ENCODE assay signal across 24 mouse cellular contexts in genomic region chr4:95747415-95748202, GRCm38 (mm10).
DNase-seq lines count a peak whose midpoint lies in the region; ATAC-seq and TF ChIP-seq lines count a peak whose summit lies in the region.
"Had no signal": no experiment of that assay in that cellular context is flagged by ENCODE, and none has a peak within 500 bp of the region (broad histone marks: within the 10 kb centered on the region; RNA-seq: fewer than 3 reads in every experiment).

No protein-coding gene starts in this region.

- no peak for DNase-seq in kidney, adult 2 months
- no peak for DNase-seq in kidney, postnatal 36 days
- peak; percentile 49 for DNase-seq in brain, embryonic 14.5 days (ENCODE audit: low read depth)
- peak; percentile 48 for DNase-seq in forelimb bud, embryonic 11.5 days (ENCODE audit: low read depth, low spot score)
- DNase-seq in embryo, embryonic 9.5 days (ENCODE audit: extremely low spot score), result no peak
- DNase-seq in hindbrain, embryonic 11.5 days (ENCODE audit: low spot score), result no peak
- DNase-seq: adrenal gland, adult 2 months; adrenal gland, postnatal 25 days; cerebellum, adult 2 months; cerebellum, postnatal 10 days; embryo, embryonic 11 days; gastrocnemius, postnatal 36 days; heart, postnatal 36 days had no signal

- no peaks in the 10 kb centered on the region for H3K36me3 ChIP-seq in kidney, adult 2 months (ENCODE audit: control insufficient read depth, insufficient read depth, low read length)
- no peaks in the 10 kb centered on the region for H3K36me3 ChIP-seq in limb, embryonic 13.5 days
- H3K36me3 ChIP-seq in hindbrain, embryonic 11.5 days (ENCODE audit: control insufficient read depth, insufficient read depth, low read length), result no peaks in the 10 kb centered on the region
- H3K36me3 ChIP-seq: embryonic facial prominence, embryonic 12.5 days; forebrain, embryonic 10.5 days; heart, embryonic 12.5 days; hindbrain, embryonic 12.5 days had no signal

- H3K9ac ChIP-seq in limb, embryonic 13.5 days, result no peak overlapping the region
- H3K9ac ChIP-seq in hindbrain, embryonic 11.5 days (ENCODE audit: low read depth, low read length), result no peak overlapping the region
- H3K9ac ChIP-seq: embryonic facial prominence, embryonic 12.5 days; heart, embryonic 12.5 days; hindbrain, embryonic 12.5 days had no signal

- no peak for TF ChIP-seq POLR2A in kidney, adult 2 months (IDR thresholded peaks at IDR 0.05; ENCODE audit: low read depth, low read length)
- TF ChIP-seq POLR2A in brain, embryonic 14.5 days (IDR thresholded peaks at IDR 0.05; ENCODE audit: borderline replicate concordance, extremely low read depth, insufficient read depth, insufficient read length, poor library complexity, severe bottlenecking), result no peak

- H3K4me1 ChIP-seq in kidney, adult 2 months (ENCODE audit: control insufficient read depth, insufficient read depth, low read length), result peaks cover 13% of the 10 kb centered on the region
- peaks cover 30% of the 10 kb centered on the region for H3K4me1 ChIP-seq in limb, embryonic 13.5 days
- no peaks in the 10 kb centered on the region for H3K4me1 ChIP-seq in hindbrain, embryonic 11.5 days (replicated peaks; ENCODE audit: control insufficient read depth, insufficient read depth, low read length)

- peak; percentile 64; the same call in 1 of the 2 replicates for ATAC-seq in limb, embryonic 13.5 days (ENCODE audit: low FRiP score, low read depth)
- ATAC-seq in hindbrain, embryonic 11.5 days (ENCODE audit: low FRiP score), result no peak
- ATAC-seq: activated CD4-positive, CD25-positive, alpha-beta regulatory T cell, adult 4 months; forebrain, embryonic 14.5 days; hindbrain, embryonic 16.5 days; inflammation-experienced regulatory T-cells, adult 6 months; Patski had no signal

- no peak for TF ChIP-seq CTCF in kidney, adult 2 months (conservative IDR thresholded peaks at IDR 0.05; ENCODE audit: insufficient read depth, insufficient read length, low read depth, low read length)
- no peak for TF ChIP-seq CTCF in brain, embryonic 14.5 days (IDR thresholded peaks at IDR 0.05; ENCODE audit: borderline replicate concordance, extremely low read depth, insufficient read depth, insufficient read length)

- WGBS in kidney, adult 2 months, result 74% methylated on average over 12 of the region's 12 CpGs
- 52% methylated on average over 12 of the region's 12 CpGs for WGBS in limb, embryonic 13.5 days
- 85% methylated on average over 12 of the region's 12 CpGs for WGBS in hindbrain, embryonic 11.5 days

- peak overlapping the region; percentile 3; the same call in 1 of the 2 replicates for H3K27ac ChIP-seq in kidney, adult 2 months (ENCODE audit: insufficient read depth, low read depth, low read length)
- peak overlapping the region; percentile 70 for H3K27ac ChIP-seq in limb, embryonic 13.5 days
- H3K27ac ChIP-seq in hindbrain, embryonic 11.5 days (ENCODE audit: low read depth, low read length), result no peak overlapping the region
- H3K27ac ChIP-seq: forebrain, embryonic 10.5 days; hindbrain, embryonic 12.5 days had no signal

- H3K4me2 ChIP-seq in limb, embryonic 13.5 days (replicated peaks), result no peak overlapping the region; the same call in 1 of the 2 replicates
- H3K4me2 ChIP-seq in hindbrain, embryonic 11.5 days (replicated peaks; ENCODE audit: low read depth, low read length), result no peak overlapping the region
- H3K4me2 ChIP-seq: embryonic facial prominence, embryonic 12.5 days; heart, embryonic 12.5 days; hindbrain, embryonic 12.5 days had no signal

- no peaks in the 10 kb centered on the region for H3K9me3 ChIP-seq in limb, embryonic 13.5 days
- no peaks in the 10 kb centered on the region for H3K9me3 ChIP-seq in hindbrain, embryonic 11.5 days (ENCODE audit: control insufficient read depth, low read length)
- H3K9me3 ChIP-seq: embryonic facial prominence, embryonic 12.5 days; forebrain, embryonic 10.5 days; heart, embryonic 12.5 days; hindbrain, embryonic 12.5 days had no signal

- H3K4me3 ChIP-seq in kidney, adult 2 months (ENCODE audit: insufficient read depth, low read depth, low read length), result no peak overlapping the region
- no peak overlapping the region for H3K4me3 ChIP-seq in limb, embryonic 13.5 days
- H3K4me3 ChIP-seq in hindbrain, embryonic 11.5 days (ENCODE audit: low read depth, low read length), result no peak overlapping the region
- H3K4me3 ChIP-seq: embryonic facial prominence, embryonic 12.5 days; forebrain, embryonic 10.5 days; heart, embryonic 12.5 days; hindbrain, embryonic 12.5 days had no signal

- H3K27me3 ChIP-seq in kidney, adult 2 months (replicated peaks; ENCODE audit: control insufficient read depth, insufficient read depth, low read length), result no peaks in the 10 kb centered on the region
- no peaks in the 10 kb centered on the region for H3K27me3 ChIP-seq in limb, embryonic 13.5 days
- no peaks in the 10 kb centered on the region for H3K27me3 ChIP-seq in hindbrain, embryonic 11.5 days (ENCODE audit: control insufficient read depth, insufficient read depth, low read length)
- H3K27me3 ChIP-seq: CH12.LX; embryonic facial prominence, embryonic 12.5 days; heart, embryonic 12.5 days; hindbrain, embryonic 12.5 days; Patski had no signal

Comparison
In these comparisons a context has a peak if more than half of its experiments do, and no peak if none do; other contexts are left out.
1. DNase-seq: peak in brain, embryonic 14.5 days (single experiment) and forelimb bud, embryonic 11.5 days (single experiment); none in kidney, adult 2 months (single experiment), kidney, postnatal 36 days (0 of 2), embryo, embryonic 9.5 days (single experiment) and hindbrain, embryonic 11.5 days (single experiment).